Mouse (Mus musculus) layer of hippocampus, adult 18-20 months (tissue): ENCODE data around the gene Tnk2. TPM values are rescaled to one million over a fixed set of nuclear protein-coding genes. Genes with fewer than 3 reads are reported as not detected.

Experiments used
- DNase-seq, 2 experiments: peaks; one replicate each; pipeline ENCODE4 v3.0.0; 2022; ENCODE audit warnings: low spot score in 2 of 2
- total RNA-seq, 2 experiments: library from RNA; stranded (reverse); gene quantifications; 2 replicates each; pipeline ENCODE4 v1.2.3; 2021

Gene Tnk2
- total RNA-seq, 2 experiments from 2014 or later, result 227 to 233 TPM

DNA sequence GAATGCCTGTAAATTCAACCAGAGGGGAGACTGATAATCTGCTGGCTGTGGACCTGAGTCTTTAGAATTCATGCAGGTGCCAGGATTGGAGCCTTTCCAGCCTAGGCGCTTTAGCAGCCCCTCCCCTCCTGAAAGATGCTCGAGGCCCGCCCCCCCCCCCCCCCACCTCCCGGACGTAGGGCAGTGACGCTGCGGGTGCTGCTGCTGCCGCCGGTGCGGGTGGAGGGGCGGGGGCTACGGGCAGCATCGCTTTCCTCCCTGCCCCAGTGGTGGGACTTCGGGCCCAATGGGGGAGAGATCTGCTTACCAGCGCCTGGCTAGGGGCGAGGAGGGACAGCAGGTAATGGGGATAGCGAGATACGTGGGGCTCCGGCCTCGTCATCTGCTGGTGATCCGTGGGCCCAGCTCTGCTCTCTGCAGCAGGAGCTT is 15.1 kb downstream of the Tnk2 start:
- DNase-seq, result peak in 1 of 2 experiments; percentile 49

DNA sequence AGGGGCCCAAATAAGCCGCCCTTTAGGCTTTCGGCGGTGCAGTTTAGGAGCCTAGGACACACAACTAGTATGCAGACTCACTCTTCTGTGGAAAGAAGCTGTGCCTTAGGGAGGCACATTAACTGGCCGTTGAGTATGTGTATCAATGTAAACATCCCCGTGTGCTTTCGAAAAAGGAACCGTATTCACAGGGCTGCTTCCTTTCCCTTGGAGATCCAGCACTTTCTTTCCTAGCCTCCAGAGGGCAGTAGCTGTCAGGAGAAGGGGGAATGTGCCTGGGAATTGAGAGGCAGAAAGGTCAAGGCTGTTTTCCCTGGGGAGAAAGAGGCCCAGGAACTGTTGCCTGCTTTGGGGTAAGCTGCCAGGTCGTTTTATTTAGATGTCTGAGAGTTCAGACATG is 15.7 kb downstream of the Tnk2 start:
- DNase-seq, result peak in 1 of 2 experiments; percentile 73

DNA sequence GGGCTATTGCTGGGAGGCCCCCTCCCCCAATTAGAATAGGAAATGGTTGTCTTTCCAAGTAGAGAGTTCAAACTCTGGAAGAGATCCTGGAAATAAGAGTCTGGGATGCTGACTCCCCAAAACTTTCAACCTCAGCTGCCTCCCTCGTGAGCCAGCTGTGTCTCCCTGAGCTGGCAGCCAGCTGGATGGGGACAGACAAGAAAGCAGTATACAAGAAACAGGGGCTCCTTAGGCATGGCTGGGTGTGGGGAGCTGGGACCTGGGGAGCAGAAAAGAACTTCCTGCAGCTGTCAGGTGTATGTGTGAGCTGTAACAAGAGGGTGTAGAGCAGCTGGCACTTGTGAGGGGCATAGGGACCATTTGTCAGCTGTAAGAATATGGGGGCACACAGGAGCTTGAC is 16.4 kb downstream of the Tnk2 start:
- no peak for DNase-seq

DNA sequence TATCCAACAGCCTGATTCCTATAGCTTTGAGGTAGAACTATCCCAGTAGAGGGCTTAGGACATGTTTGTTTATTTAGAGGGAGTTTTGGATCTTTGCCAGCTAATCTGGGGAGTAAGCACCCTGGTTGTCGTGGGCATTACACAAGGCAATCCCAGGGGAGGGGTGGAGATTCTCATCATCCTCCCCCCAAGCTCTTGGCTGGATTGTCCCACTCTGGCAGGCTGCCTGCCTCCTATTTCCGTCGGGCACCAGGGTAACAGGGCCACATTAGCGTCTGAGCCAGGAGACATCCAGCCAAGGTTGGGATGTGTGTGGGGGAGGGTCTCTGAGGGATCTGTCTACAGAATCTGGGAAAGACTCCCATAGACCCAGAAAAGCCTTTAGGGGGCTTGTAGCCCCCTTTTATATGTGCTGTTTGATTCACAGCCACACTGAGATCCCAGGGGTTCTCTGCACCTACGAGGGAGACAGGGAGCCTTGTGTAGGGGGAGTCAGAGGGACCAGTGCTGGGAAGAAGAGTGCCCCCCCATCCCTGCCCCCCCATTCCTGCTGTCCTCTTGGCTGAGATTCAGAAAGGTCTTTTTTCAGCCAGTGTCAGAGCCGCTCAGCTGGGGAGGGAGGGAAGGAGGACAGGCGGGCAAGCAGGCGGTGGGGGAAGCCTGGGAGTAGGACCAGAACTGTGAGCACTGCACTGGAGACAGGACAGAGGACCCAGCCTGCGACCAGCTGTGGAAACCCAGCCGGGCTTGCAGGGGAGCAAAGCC is 17.1 kb downstream of the Tnk2 start:
- peak; percentile 67 to 76 for DNase-seq

DNA sequence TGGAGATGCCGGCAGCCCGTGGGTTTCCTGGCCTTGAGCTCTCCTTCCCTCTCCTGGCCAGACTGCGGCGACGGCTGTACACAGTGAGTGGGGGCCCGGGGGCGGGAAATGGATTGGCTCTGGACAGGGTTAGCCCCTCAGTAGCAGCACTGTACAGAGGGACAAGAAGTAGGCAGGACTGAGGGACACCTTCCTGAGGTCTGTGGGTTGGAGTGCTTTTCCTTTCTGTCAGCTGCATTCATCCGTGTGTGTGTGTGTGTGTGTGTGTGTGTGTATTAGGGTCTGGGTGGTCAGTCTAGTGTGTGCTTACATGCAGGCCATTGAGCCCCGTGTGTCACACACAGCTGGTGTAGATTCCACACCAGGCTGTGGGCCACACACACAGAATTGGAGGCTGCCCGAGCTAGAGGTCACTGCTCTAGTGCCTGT is 17.8 kb downstream of the Tnk2 start:
- no peak for DNase-seq

DNA sequence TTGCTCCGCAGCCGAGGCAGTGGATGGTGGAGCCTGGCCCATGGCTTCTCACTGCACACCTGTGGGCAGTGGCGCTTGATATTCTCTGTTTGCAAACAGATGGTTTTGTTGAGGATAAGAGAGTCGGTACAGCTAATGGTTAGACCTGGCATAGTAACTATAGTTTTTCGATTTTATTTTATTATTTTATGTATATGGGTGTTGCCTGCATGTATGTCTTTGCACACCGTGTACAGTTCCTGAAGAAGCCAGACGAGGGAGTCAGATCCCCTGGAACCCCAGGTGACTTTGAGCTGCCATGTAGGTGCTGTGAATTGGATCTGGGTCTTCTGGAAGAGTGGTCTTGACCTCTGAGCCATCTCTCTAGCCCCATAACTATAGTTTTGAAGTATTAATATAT is 18.7 kb downstream of the Tnk2 start:
- no peak for DNase-seq

DNA sequence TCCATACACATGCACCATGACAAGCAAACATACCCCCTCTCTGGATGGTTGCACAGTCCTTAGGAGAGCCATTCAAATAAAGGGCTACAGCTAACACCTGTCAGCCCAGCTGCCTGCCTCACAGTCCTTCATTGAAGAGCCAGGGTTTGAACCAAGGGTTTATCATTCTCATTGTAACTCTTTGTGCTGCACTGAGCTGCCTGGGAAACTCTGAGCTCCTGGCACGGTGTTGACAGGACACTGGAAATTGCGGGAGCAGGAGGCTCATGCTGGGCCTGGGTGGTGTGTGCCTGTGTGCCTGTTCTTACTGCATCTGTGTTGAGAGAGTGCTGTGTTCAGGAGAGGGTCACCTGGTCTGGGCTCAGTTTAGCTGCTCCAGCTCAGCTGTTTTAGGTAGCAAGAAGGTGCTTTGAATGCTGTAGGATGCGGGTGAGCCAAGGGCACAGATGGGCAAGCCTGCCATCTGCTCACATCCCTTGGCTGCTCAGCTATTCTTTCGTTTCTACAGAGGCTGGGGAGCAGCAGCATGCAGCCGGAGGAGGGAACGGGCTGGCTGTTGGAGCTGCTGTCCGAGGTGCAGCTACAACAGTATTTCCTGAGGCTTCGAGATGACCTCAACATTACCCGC is 19.7 kb downstream of the Tnk2 start:
- DNase-seq, result peak in 1 of 2 experiments; percentile 43

DNA sequence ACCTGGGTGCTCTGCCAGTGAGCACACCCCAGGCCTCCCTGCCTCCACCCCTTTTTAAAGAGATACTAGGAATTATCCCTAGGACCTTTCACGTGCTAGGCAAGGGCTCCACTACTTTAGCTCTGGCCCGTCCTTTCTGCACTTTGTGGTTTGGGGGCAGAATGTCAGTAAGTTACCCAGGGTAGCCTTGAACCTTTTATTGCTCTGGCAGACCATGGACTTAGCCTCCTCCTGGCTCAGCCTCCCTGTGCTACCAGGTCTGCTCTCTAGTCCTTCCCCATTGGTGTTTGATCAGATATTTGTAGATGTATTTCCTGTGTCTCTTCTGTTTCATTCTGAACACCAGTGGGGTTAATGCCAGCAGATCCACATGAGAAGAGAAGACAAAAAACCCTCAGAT is 20.5 kb downstream of the Tnk2 start:
- DNase-seq, result no peak

DNA sequence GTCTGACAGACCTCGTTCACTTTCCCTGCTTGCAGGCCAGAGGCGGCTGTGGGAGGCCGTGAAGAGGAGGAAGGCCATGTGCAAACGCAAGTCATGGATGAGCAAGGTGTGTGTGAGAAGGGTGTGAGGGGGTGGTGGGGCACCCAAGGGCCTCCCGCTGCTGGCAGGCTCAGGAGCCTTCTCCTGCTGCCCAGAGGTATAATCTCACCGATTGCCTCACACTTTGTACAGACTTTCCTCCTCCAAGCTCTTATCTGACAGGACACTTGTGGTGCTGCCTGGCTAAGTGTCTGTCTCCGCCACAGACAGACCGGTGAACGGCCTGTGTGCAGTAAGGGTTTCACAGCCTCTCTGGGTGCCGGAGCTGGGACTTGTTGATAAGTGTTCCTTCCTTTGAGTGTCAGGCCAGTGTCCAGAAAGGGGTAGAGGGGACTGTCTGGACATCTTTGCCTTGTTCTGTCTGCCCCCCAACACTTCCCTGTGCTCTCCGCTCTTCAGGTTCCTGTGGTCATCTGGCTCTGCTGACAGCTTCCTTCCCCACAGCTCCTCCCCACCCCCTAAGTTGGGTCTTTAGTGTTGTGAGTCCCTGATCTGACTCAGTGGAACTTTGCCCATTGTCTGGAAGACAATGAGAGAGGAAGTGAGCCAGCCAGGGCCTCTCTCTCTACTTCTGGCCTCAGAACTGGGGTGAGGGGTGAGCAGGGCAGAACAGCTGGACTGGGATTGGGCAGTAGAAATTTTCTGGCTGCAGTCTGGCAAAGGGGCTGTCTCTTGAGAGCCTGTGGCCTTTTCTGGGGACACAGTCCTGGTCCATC is 22.4 kb downstream of the Tnk2 start:
- DNase-seq, result no peak

DNA sequence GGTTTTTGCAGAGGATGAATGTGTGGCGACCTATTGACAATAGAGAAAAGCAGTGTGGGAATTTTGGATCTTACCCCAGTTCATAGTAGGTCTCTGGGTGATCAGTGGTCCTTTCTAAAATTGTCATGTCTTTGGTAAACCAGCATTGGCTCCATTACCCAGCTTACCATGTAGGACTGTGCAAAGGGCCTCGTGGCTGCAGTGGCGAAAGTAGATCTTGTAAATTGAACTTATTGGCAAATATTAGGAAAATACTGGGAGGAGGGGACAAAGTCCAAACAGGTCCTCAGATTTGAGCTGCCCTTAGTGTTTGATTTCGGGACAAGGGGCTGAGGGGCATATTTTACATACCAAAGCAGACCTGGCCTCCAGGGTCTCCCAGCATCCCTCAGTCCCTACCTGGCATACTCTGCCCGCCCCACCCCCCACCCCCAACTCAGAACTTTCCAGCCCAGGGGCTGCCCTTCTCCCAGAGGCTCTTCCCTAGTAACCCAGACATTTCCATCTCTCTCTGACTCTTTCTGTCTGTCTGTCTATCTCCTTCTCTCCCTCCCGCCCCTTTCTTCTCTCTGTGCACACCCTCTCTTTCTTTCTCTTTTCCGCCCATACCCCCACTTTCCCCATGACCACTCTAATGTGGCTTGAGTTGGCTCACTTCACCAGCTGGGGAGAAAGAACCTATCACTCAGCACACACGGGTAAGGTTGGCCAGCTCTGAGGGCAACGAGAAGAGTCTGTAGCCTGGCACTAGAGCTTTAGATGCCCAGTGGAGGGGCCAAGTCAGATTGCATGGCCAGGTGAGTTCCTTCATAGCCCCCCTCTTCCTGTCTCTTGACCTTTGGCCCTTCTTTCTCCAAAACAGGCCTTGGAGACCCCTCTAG is 23.2 kb downstream of the Tnk2 start:
- DNase-seq, result no peak

DNA sequence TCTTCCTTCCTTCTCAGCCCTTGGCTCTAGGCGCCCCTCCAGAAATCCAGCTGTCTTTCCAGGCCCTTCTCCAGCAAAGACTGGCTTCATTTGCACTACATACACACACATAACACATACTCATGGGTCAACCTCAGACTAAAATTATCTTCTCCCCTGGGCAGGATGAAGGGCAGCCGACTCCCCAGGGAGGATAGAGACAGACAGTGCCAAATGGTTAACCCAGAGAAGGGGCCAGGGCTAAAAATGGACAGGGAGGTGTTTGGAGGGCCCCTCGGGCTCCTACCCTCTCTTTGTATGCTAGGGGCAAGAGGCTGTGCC is 23.8 kb downstream of the Tnk2 start:
- no peak for DNase-seq

DNA sequence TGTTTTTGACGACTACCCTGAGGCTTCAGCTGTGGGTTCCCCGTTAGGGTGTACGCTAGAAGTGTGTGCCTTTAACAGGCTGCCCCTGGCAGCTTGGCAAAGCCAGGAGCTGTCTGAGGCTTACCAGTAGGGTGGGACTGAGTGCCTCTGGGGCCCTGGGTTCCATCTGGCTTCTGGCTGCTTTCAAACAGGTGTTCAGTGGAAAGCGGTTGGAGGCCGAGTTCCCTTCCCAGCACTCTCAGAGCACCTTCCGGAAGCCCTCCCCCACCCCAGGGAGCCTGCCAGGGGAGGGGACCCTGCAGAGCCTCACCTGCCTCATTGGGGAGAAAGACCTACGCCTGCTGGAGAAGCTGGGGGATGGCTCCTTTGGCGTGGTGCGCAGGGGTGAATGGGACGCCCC is 24.4 kb downstream of the Tnk2 start:
- no peak for DNase-seq

DNA sequence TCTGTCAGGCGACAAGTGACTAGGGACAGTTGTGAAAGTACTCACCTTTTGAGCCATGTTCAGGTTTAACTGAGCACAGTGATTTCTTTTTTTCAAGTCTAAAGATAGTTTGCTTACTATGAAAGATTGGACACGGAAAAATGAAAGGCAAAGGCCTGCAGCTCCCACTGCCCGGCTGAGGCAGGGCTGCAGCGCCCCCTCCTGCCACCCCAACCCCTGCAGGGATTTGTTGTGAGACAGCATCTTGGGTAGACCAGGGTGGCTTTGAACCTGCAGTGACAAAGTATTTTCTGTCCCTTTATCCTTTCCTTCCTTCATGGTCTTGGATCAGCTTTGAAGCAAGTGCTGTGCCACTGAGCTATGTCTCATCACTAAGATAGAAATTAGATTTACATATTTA is 24.8 kb downstream of the Tnk2 start:
- no peak for DNase-seq

DNA sequence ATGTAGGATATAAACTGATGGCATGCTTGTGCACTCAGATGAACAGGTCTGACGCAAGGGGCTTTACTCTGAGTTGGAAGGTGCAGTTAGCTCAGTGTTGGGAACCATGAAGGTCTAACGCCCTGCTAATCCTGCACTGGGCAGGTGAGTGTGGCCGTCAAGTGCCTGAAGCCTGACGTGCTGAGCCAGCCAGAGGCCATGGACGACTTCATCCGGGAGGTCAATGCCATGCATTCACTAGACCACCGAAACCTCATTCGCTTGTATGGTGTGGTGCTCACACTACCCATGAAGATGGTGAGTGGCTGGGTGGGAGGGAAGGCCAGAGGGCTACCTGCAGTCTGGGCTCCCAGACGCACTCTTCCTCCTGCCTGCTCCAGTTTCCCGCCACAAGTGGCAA is 25.6 kb downstream of the Tnk2 start:
- no peak for DNase-seq

DNA sequence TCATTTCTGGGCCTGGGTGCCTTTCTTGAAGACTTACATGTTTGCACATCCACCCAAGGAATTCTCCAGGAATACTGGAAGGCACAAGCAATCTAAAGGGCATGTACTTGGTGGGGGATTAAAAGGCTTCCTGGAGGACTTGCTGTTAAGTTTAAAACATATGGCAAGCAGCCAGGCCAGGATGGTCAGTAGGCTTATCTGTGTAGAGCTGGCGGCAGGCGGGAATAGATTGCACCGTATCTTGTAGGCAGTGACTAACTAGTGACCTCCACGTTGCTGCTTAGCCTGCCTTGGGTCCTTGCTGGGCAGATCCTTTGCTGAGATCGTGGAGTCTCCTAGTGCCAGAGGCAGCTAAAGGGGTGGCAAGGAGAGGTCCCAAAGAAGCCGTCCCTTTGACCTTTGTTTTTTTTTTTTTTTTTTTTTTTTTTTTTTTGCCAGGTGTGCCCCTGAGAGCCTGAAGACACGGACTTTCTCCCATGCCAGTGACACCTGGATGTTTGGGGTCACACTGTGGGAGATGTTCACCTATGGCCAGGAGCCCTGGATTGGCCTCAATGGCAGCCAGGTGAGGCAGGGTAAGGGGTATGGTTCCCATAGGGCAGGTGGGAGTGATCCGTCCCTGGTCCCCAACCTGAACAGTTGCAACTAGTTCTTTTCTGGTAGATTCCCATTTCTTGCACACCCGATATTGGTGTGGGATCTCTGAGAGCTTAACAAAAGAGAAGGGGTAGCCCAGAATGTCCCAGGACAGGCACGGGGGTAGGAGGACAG is 26.9 kb downstream of the Tnk2 start:
- DNase-seq, result no peak

DNA sequence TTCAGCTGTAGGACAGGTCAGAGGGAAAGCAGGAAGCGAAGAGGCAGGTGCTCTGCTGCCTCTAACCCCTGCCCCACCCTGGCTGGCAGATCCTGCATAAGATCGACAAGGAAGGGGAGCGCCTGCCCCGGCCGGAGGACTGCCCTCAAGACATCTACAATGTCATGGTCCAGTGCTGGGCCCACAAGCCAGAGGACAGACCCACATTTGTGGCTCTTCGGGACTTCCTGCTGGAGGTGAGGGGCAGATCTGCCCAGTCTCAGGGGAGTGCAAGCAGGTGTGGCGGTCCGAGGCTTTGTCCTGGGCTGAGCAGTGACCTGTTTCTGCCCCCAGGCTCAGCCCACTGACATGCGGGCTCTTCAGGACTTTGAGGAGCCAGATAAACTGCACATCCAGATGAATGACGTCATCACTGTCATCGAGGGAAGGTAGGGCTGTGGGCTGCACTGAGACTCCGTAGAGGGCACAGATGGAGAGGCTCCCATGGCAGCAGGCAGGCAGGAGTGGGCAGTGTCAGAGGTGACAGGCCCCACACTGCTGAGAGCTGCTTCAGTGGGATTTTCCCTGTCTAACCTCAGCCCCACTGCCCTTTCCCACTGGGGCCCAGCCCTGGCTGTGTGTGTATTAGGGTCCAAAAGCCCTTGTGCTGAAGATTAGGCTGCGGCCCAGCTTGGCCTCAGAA is 27.7 kb downstream of the Tnk2 start:
- no peak for DNase-seq

DNA sequence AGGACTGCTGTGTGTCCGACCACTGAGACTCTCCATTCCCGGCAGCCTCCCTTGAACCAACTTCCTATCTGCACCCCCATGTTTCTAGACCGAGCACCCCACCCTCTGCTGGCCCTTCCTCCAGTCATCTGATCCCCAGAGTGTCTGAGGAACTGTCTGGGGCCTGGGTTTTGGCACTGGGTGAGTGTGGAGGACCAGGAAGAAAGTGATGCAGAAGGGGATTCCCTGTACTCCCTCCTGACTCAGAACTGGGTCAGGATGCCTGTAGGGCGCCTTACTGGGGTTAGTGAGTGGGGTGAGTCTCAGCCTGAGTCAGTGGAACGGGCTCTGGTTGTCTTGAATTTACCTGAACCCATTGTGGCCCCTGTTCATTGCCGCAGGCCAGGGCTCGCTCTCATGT is 28.6 kb downstream of the Tnk2 start:
- no peak for DNase-seq

DNA sequence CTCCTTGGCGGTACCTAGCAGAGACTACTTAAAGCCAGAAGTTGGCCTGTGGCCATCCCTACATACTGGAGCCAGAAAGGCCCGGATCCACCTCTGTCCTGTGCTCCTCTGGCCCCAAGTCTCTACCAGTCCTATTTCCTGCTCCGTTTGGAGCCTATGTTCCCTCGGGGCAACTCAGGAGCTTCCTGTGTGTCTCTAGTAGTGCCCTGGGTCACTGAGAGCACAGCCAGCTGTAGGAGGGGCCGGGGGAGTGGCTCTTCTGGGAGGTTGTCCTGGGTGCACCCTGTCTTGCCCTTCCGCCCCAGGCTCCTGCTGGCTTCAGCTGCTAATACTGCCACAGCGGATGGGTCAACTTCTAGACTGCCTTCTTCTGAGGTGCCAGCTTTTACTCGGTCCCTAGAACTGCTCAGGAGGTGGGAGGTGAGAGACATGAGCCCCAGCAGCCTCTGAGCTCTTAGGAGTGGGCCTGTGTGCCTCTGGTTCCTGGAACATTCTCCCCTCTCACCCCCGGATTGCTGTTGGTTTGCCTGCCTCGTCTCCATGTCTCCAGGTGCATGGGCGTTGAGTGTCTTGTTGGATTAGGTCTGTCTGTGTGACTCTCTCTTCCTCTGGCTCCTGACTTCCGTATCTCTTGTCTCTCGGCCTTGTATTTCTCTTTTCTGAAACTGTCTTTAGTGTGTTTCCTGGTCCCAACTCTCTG is 29.3 kb downstream of the Tnk2 start:
- no peak for DNase-seq

DNA sequence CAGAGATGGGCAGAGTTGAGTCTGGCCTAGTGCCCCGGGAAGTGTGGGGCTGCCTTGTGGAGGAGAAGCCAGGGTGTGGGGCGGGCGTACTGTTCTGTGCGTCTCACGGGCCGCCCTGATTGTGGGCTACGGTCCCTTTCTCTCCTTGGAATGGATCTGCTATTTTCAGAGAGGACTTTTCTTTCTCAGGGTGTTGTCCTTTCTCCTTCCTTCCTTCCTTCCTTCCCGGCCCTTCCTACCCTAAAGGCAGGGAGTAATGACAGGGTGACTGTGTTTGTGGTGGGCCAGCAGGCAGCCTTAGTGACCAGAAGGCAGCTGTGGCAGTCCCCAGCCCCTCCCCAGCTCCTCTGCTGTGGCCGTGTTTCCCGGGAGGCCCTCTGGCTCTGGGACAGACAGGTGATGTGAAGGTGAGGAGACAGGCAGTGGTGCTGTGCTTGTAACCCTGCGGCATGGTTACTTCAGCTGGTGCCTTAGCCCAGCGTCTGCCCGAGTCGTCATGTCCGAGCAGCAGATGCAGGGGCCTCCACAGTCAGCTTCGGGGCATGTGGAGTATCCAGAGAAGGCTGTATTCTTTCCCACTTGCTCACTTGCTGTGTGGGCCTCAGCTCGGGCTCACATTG is 30.6 kb downstream of the Tnk2 start:
- DNase-seq, result no peak
